Mouse (Mus musculus): ENCODE results near the gene Scd4.

DNA sequence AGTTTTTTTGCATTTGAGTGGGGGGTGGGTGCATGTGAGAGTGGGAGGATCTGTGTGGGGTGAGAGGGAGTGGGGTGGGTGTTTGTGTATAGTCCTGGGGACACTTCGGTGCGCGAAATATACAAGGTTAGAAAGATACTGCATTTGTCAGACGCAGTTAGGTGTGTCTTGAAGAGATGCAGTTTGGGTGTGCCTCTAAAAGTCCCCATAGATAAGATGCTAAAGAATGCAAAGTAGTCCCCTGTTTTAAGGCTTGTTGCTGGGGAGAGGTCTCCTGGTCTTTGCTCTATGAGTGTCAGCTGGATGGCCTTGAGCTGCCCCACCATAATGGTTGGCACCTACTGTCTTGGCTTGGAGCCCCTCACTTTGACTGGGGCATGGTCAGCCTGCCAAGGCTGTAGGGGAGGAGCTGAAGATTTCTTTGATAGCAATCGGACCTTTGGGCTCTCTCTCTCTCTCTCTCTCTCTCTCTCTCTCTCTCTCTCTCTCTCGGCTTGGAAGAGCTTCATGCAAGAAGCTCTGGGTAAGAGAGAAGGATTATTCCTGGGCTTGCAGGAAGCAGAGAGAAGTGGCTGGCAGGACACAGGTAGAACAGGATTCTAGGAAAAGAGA, 53.1 kb downstream of the Scd4 start:
- TF ChIP-seq POLR2A (IDR thresholded peaks at IDR 0.05; ENCODE audit: insufficient read depth, low read depth, low read length) (no peak), CTCF (IDR thresholded peaks at IDR 0.05) (no peak), EP300 (IDR thresholded peaks at IDR 0.05; ENCODE audit: insufficient read depth, low read depth, low read length) (no peak)

Data from heart, adult 2 months (tissue).